Mouse (Mus musculus): ENCODE data around the gene Gm44965. TPM values are rescaled to one million over a fixed set of nuclear protein-coding genes. Genes with fewer than 3 reads are reported as not detected.

Gene Gm44965
- polyA plus RNA-seq, 1 experiment from 2014 or later: not detected

DNA sequence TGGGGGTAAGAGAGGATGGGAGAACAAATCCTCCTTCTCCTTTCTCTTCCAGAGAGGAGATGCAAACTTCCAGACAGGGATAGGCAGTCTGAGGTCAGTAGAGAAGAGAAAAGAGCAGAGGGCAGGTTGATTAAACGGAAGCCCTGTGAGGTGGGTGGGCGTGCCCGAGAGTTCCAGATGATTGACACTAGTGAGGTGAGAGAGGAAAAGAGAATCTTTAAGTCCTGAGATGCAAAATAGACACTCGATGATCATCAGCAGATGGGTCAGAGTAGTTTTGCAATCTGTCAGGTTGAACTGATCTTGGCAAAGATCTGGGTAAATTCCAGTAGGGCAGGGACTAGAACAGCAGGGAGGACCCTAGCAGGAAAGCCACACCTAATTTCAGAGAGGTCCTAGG lies 71.0 kb downstream of the Gm44965 start:
- H3K9me3 ChIP-seq (ENCODE audit: control insufficient read depth, low read length): no peaks in the 10 kb centered on the region
- no peak overlapping the region for H3K4me3 ChIP-seq (ENCODE audit: low read length)
- ATAC-seq: no peak
- H3K4me2 ChIP-seq (ENCODE audit: low read length): no peak overlapping the region
- H3K4me1 ChIP-seq (ENCODE audit: control insufficient read depth, insufficient read depth, low read depth, low read length): no peaks in the 10 kb centered on the region
- no peaks in the 10 kb centered on the region for H3K27me3 ChIP-seq (replicated peaks; ENCODE audit: control insufficient read depth, insufficient read depth, low read length)
- no peak overlapping the region for H3K9ac ChIP-seq (ENCODE audit: low read depth, low read length)
- WGBS: 85% methylated on average over 4 of the region's 4 CpGs
- no peaks in the 10 kb centered on the region for H3K36me3 ChIP-seq (ENCODE audit: control insufficient read depth, insufficient read depth, low read length)
- no peak overlapping the region for H3K27ac ChIP-seq (ENCODE audit: low read depth, low read length)

DNA sequence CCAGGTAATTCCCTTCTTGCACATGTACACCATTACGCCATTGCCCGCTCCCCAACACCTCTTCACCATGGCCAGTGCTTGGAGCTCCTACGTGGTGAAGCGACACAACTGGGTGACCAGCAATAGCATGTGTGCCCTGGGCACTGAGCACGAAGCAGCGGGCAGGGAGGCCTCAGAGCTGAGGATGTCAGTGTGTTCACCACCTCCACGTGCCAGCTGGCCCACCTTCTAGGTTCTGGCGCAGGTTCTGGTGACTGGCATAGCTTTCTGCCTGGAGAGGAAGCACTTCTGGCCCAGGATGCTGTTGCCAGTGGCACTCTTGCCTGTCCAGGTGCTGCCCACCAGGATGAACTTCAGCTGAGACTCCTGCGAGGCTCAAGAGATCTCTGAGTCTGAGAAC lies 71.7 kb downstream of the Gm44965 start:
- Histone ChIP-seq H3K27ac (ENCODE audit: low read depth, low read length) (no peak overlapping the region), H3K4me1 (ENCODE audit: control insufficient read depth, insufficient read depth, low read depth, low read length) (no peaks in the 10 kb centered on the region), H3K9me3 (ENCODE audit: control insufficient read depth, low read length) (no peaks in the 10 kb centered on the region), H3K27me3 (replicated peaks; ENCODE audit: control insufficient read depth, insufficient read depth, low read length) (no peaks in the 10 kb centered on the region), H3K9ac (ENCODE audit: low read depth, low read length) (no peak overlapping the region), H3K36me3 (ENCODE audit: control insufficient read depth, insufficient read depth, low read length) (no peaks in the 10 kb centered on the region), H3K4me2 (ENCODE audit: low read length) (no peak overlapping the region), H3K4me3 (ENCODE audit: low read length) (no peak overlapping the region)
- no peak for ATAC-seq
- WGBS: 95% methylated on average over 9 of the region's 9 CpGs

DNA sequence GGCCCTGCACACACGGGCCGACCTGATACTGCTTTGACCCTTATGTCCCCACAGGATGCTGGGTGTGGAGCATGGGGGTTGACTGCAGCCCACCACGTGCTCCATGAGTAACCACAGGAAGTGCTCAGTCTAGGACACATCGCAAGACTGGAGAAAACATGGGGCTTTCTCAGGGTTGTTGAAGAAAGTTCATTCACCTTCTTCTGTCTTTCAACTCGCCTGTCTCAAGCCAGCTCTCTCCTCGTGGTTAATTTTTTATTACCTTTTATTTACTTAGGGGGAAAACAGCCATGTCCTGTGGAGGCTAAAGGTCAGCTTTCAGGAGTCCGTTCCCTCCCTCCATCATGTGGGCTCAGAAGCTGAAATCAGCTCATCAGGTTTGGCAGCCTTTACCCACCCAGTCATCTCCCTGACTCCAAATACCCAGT lies 72.4 kb downstream of the Gm44965 start:
- Histone ChIP-seq H3K4me3 (ENCODE audit: low read length) (no peak overlapping the region), H3K9ac (ENCODE audit: low read depth, low read length) (no peak overlapping the region), H3K4me2 (ENCODE audit: low read length) (no peak overlapping the region), H3K27me3 (replicated peaks; ENCODE audit: control insufficient read depth, insufficient read depth, low read length) (no peaks in the 10 kb centered on the region), H3K27ac (ENCODE audit: low read depth, low read length) (no peak overlapping the region), H3K4me1 (ENCODE audit: control insufficient read depth, insufficient read depth, low read depth, low read length) (no peaks in the 10 kb centered on the region), H3K36me3 (ENCODE audit: control insufficient read depth, insufficient read depth, low read length) (no peaks in the 10 kb centered on the region), H3K9me3 (ENCODE audit: control insufficient read depth, low read length) (no peaks in the 10 kb centered on the region)
- 63% methylated on average over 7 of the region's 7 CpGs for whole genome bisulfite sequencing
- ATAC-seq: no peak

DNA sequence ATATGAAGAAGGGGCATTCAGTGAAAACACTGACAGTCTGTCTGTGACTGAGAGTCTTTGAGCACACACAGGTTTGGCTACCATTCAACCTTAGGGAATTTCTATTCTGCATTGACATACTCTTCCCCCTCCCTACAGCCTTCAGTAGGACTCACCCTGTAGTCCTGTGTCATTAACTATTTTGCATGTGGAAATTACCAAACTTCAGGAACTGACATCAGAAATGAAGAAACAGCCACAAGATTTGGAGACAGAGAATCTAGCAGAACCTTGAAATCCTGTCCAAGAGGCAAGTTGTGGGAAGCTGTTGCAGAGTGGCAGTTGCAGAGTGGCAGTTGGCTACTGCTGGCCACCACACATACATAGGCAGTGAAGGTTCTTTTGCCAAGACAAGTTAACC lies 74.3 kb downstream of the Gm44965 start:
- no peaks in the 10 kb centered on the region for H3K27me3 ChIP-seq (replicated peaks; ENCODE audit: control insufficient read depth, insufficient read depth, low read length)
- no peaks in the 10 kb centered on the region for H3K36me3 ChIP-seq (ENCODE audit: control insufficient read depth, insufficient read depth, low read length)
- no peak overlapping the region for H3K4me2 ChIP-seq (ENCODE audit: low read length)
- no peaks in the 10 kb centered on the region for H3K4me1 ChIP-seq (ENCODE audit: control insufficient read depth, insufficient read depth, low read depth, low read length)
- no peaks in the 10 kb centered on the region for H3K9me3 ChIP-seq (ENCODE audit: control insufficient read depth, low read length)
- ATAC-seq: no peak
- no peak overlapping the region for H3K9ac ChIP-seq (ENCODE audit: low read depth, low read length)
- no peak overlapping the region for H3K27ac ChIP-seq (ENCODE audit: low read depth, low read length)
- H3K4me3 ChIP-seq (ENCODE audit: low read length): no peak overlapping the region

Other genes with a start within 250 kb of the Gm44965 start
- gene Krba1, start 198.4 kb upstream of the Gm44965 start, polyA plus RNA-seq (2015; fragmentation: Nextera tagmentation; extraction: Ambion mirVana): 26.2 and 27.6 TPM in 2 replicates
- 26.3 and 27.8 TPM in 2 replicates for gene Zfp467, start 148.1 kb upstream of the Gm44965 start, polyA plus RNA-seq (2015; fragmentation: Nextera tagmentation; extraction: Ambion mirVana)
- 0.22 and 0.29 TPM in 2 replicates for gene Sspo, start 145.7 kb upstream of the Gm44965 start, polyA plus RNA-seq (2015; fragmentation: Nextera tagmentation; extraction: Ambion mirVana)
- gene Atp6v0e2, start 56.3 kb upstream of the Gm44965 start, polyA plus RNA-seq (2015; fragmentation: Nextera tagmentation; extraction: Ambion mirVana): 358 and 389 TPM in 2 replicates
- 20.7 and 29.5 TPM in 2 replicates for gene Lrrc61, start 39.1 kb upstream of the Gm44965 start, polyA plus RNA-seq (2015; fragmentation: Nextera tagmentation; extraction: Ambion mirVana)
- 7.8 and 8.2 TPM in 2 replicates for gene Rarres2, start 21.2 kb upstream of the Gm44965 start, polyA plus RNA-seq (2015; fragmentation: Nextera tagmentation; extraction: Ambion mirVana)
- not detected in 2 replicates for gene Gm45021, start 4.3 kb upstream of the Gm44965 start, polyA plus RNA-seq (2015; fragmentation: Nextera tagmentation; extraction: Ambion mirVana)
- gene Repin1, start 58 bp upstream of the Gm44965 start, polyA plus RNA-seq (2015; fragmentation: Nextera tagmentation; extraction: Ambion mirVana): 41.9 and 45.6 TPM in 2 replicates
- gene Zfp775, start 8.1 kb downstream of the Gm44965 start, polyA plus RNA-seq (2015; fragmentation: Nextera tagmentation; extraction: Ambion mirVana): 11.4 and 13.8 TPM in 2 replicates
- gene AI854703, start 32.8 kb downstream of the Gm44965 start, polyA plus RNA-seq (2015; fragmentation: Nextera tagmentation; extraction: Ambion mirVana): 31.7 and 34.3 TPM in 2 replicates
- gene Gimap8, start 53.3 kb downstream of the Gm44965 start, polyA plus RNA-seq (2015; fragmentation: Nextera tagmentation; extraction: Ambion mirVana): 0.59 and 0.71 TPM in 2 replicates
- 1.8 and 2.3 TPM in 2 replicates for gene Gimap9, start 82.2 kb downstream of the Gm44965 start, polyA plus RNA-seq (2015; fragmentation: Nextera tagmentation; extraction: Ambion mirVana)
- 1.3 and 2.3 TPM in 2 replicates for gene Gimap4, start 90.6 kb downstream of the Gm44965 start, polyA plus RNA-seq (2015; fragmentation: Nextera tagmentation; extraction: Ambion mirVana)
- 7.5 and 8.1 TPM in 2 replicates for gene Gimap6, start 114.3 kb downstream of the Gm44965 start, polyA plus RNA-seq (2015; fragmentation: Nextera tagmentation; extraction: Ambion mirVana)
- 1.0 and 1.4 TPM in 2 replicates for gene Gm28053, start 124.7 kb downstream of the Gm44965 start, polyA plus RNA-seq (2015; fragmentation: Nextera tagmentation; extraction: Ambion mirVana)
- not detected in 2 replicates for gene Gimap7, start 124.7 kb downstream of the Gm44965 start, polyA plus RNA-seq (2015; fragmentation: Nextera tagmentation; extraction: Ambion mirVana)
- 4.8 and 5.7 TPM in 2 replicates for gene Gimap1, start 145.1 kb downstream of the Gm44965 start, polyA plus RNA-seq (2015; fragmentation: Nextera tagmentation; extraction: Ambion mirVana)
- gene Gimap5, start 152.3 kb downstream of the Gm44965 start, polyA plus RNA-seq (2015; fragmentation: Nextera tagmentation; extraction: Ambion mirVana): 1.5 and 1.8 TPM in 2 replicates
- not detected in 2 replicates for gene Gimap3, start 176.9 kb downstream of the Gm44965 start, polyA plus RNA-seq (2015; fragmentation: Nextera tagmentation; extraction: Ambion mirVana)
- 28.1 and 30.8 TPM in 2 replicates for gene Tmem176a, start 247.0 kb downstream of the Gm44965 start, polyA plus RNA-seq (2015; fragmentation: Nextera tagmentation; extraction: Ambion mirVana)
- gene Tmem176b, start 247.6 kb downstream of the Gm44965 start, polyA plus RNA-seq (2015; fragmentation: Nextera tagmentation; extraction: Ambion mirVana): 140 and 143 TPM in 2 replicates